Mouse (Mus musculus) MEL (cell line): ENCODE results near the gene Foxo6.

Source experiments
- BHLHE40 ChIP-seq: IDR thresholded peaks from 2 replicates; pipeline ENCODE4 v1.6.1; 2012; ENCODE audit warnings: low read depth, mild to moderate bottlenecking, inconsistent platforms, low read length, improper control_type of control experiment, borderline replicate concordance
- CHD1 ChIP-seq: IDR thresholded peaks from 2 replicates; pipeline ENCODE4 v1.6.1; 2012; ENCODE audit warnings: low read depth, mild to moderate bottlenecking, inconsistent platforms, low read length, improper control_type of control experiment
- CTCF ChIP-seq, 3 experiments: IDR thresholded peaks in 2 of 3; conservative IDR thresholded peaks in 1 of 3; 2 replicates each; pipeline ENCODE4 v1.5.1; 2011 to 2012; ENCODE audit warnings: low read length in 3 of 3, low read depth in 2 of 3, mild to moderate bottlenecking in 2 of 3, improper control_type of control experiment in 1 of 3, inconsistent platforms in 1 of 3, mixed read lengths in 1 of 3, moderate library complexity in 1 of 3; ENCODE audit not compliant: control insufficient read depth in 1 of 3, insufficient read depth in 1 of 3, poor library complexity in 1 of 3, severe bottlenecking in 1 of 3
- E2F4 ChIP-seq: IDR thresholded peaks from 2 replicates; pipeline ENCODE4 v1.6.1; 2011; ENCODE audit warnings: low read depth, low read length, improper control_type of control experiment, borderline replicate concordance
- EP300 ChIP-seq, 2 experiments: IDR thresholded peaks; 2 replicates each; pipeline ENCODE4 v1.6.1; 2011; ENCODE audit warnings: improper control_type of control experiment in 2 of 2, low read length in 2 of 2, low read depth in 1 of 2, mild to moderate bottlenecking in 1 of 2
- GABPA ChIP-seq: IDR thresholded peaks from 2 replicates; pipeline ENCODE4 v1.6.1; 2012; ENCODE audit warnings: low read depth, mild to moderate bottlenecking, inconsistent platforms, low read length, improper control_type of control experiment, moderate library complexity
- GATA1 ChIP-seq: IDR thresholded peaks from 2 replicates; pipeline ENCODE4 v1.6.1; 2011; ENCODE audit warnings: low read depth, low read length, improper control_type of control experiment
- JUND ChIP-seq: IDR thresholded peaks from 2 replicates; pipeline ENCODE4 v1.6.1; 2011; ENCODE audit warnings: low read depth, mild to moderate bottlenecking, improper control_type of control experiment, low read length
- MAX ChIP-seq: IDR thresholded peaks from 2 replicates; pipeline ENCODE4 v1.6.1; 2011; ENCODE audit warnings: low read length, improper control_type of control experiment
- POLR2A ChIP-seq, 2 experiments: IDR thresholded peaks; 2 replicates each; pipeline ENCODE4 v1.6.1; 2011 to 2012; ENCODE audit warnings: low read length in 2 of 2, mild to moderate bottlenecking in 2 of 2, control low read depth in 1 of 2, improper control_type of control experiment in 1 of 2, low read depth in 1 of 2, moderate library complexity in 1 of 2; ENCODE audit not compliant: control insufficient read depth in 1 of 2, insufficient read depth in 1 of 2, poor library complexity in 1 of 2
- POLR2AphosphoS5 ChIP-seq: IDR thresholded peaks from 2 replicates; pipeline ENCODE4 v1.6.1; 2012; ENCODE audit warnings: low read depth, borderline replicate concordance, mild to moderate bottlenecking, inconsistent platforms, low read length, moderate library complexity, mixed read lengths
- SIN3A ChIP-seq: IDR thresholded peaks from 2 replicates; pipeline ENCODE4 v1.6.1; 2012; ENCODE audit warnings: low read length, improper control_type of control experiment, inconsistent platforms
- TCF12 ChIP-seq: IDR thresholded peaks from 2 replicates; pipeline ENCODE4 v1.6.1; 2014; ENCODE audit warnings: low read depth, mild to moderate bottlenecking, inconsistent platforms, low read length, improper control_type of control experiment, moderate library complexity
- USF1 ChIP-seq: IDR thresholded peaks from 2 replicates; pipeline ENCODE4 v1.6.1; 2014; ENCODE audit warnings: low read depth, mild to moderate bottlenecking, inconsistent platforms, low read length, improper control_type of control experiment, moderate library complexity

- no peak for TF ChIP-seq E2F4
- TF ChIP-seq TCF12, result no peak
- TF ChIP-seq MAX, result no peak
- no peak for TF ChIP-seq POLR2A (IDR thresholded peaks at IDR 0.05; ENCODE audit: control insufficient read depth in 1 of 2, insufficient read depth in 1 of 2, low read depth in 1 of 2, low read length in 2 of 2, poor library complexity in 1 of 2)
- TF ChIP-seq CTCF (IDR thresholded peaks at IDR 0.05 in 2 of 3, conservative IDR thresholded peaks at IDR 0.05 in 1 of 3; ENCODE audit: control insufficient read depth in 1 of 3, insufficient read depth in 1 of 3, low read depth in 2 of 3, low read length in 3 of 3, poor library complexity in 1 of 3, severe bottlenecking in 1 of 3), result no peak
- TF ChIP-seq USF1, result no peak
- no peak for TF ChIP-seq BHLHE40
- no peak for TF ChIP-seq GABPA
- TF ChIP-seq POLR2AphosphoS5, result no peak
- no peak for TF ChIP-seq EP300 (IDR thresholded peaks at IDR 0.05; ENCODE audit: low read depth in 1 of 2, low read length in 2 of 2)
- TF ChIP-seq GATA1, result no peak
- TF ChIP-seq SIN3A, result no peak
- no peak for TF ChIP-seq JUND
- no peak for TF ChIP-seq CHD1
Observed at GRCm38 (mm10) chr4:120273594-120273993, 13.6 kb downstream of the Foxo6 start.
